Mouse (Mus musculus) kidney, postnatal 36 days (tissue): ENCODE results near the gene Cpsf6.

Experiments
- DNase-seq, 2 experiments: peaks; one replicate each; pipeline ENCODE4 v3.0.0; 2021 to 2022; ENCODE audit warnings: mixed read lengths in 2 of 2

The Cpsf6 gene

GRCm38 (mm10) chr10:117413562-117414527, 34.0 kb upstream of the Cpsf6 start:
- DNase-seq: peak; percentile 46 to 50

GRCm38 (mm10) chr10:117412474-117413057, 32.8 kb upstream of the Cpsf6 start:
- DNase-seq: no peak

GRCm38 (mm10) chr10:117411716-117412473, 32.1 kb upstream of the Cpsf6 start:
- DNase-seq: no peak

GRCm38 (mm10) chr10:117411131-117411530, 31.3 kb upstream of the Cpsf6 start:
- DNase-seq: no peak

- DNase-seq: no peak
These were observed 30.8 kb upstream of the Cpsf6 start for GRCm38 (mm10) chr10:117410481-117411048.

- no peak for DNase-seq
These were observed 29.8 kb upstream of the Cpsf6 start for GRCm38 (mm10) chr10:117409373-117410354.

- no peak for DNase-seq
These were observed 28.9 kb upstream of the Cpsf6 start for GRCm38 (mm10) chr10:117408545-117409372.

GRCm38 (mm10) chr10:117407734-117408288, 28.0 kb upstream of the Cpsf6 start:
- no peak for DNase-seq

- no peak for DNase-seq
These were observed 27.3 kb upstream of the Cpsf6 start for GRCm38 (mm10) chr10:117406843-117407733.

GRCm38 (mm10) chr10:117406283-117406588, 26.4 kb upstream of the Cpsf6 start:
- no peak for DNase-seq

GRCm38 (mm10) chr10:117405526-117406282, 25.9 kb upstream of the Cpsf6 start:
- DNase-seq: no peak

- no peak for DNase-seq
These were observed 24.6 kb upstream of the Cpsf6 start for GRCm38 (mm10) chr10:117404384-117404783.

- DNase-seq: no peak
These were observed 23.6 kb upstream of the Cpsf6 start for GRCm38 (mm10) chr10:117403344-117403953.

- DNase-seq: peak; percentile 41 to 80
These were observed 22.9 kb upstream of the Cpsf6 start for GRCm38 (mm10) chr10:117402403-117403333.

GRCm38 (mm10) chr10:117401364-117401763, 21.5 kb upstream of the Cpsf6 start:
- no peak for DNase-seq

- DNase-seq: no peak
These were observed 20.6 kb upstream of the Cpsf6 start for GRCm38 (mm10) chr10:117400246-117400954.
